Mouse (Mus musculus) intestine, postnatal 0 days (tissue): Measurements from ENCODE around the gene Mon2. TPM values are rescaled to one million over a fixed set of nuclear protein-coding genes. Genes with fewer than 3 reads are reported as not detected.

ENCODE experiments used
- ATAC-seq: fragments of 200-750 bp; cut with Nextera tagmentation; 2 replicates; pipeline ENCODE4 v1.8.0; 2017; ENCODE audit warnings: mild to moderate bottlenecking, moderate TSS enrichment, moderate library complexity
- H3K27ac ChIP-seq: fragments of 300-500 bp; sonication (generic); 2 replicates; pipeline ENCODE4 v1.5.1; 2014; ENCODE audit warnings: mild to moderate bottlenecking, low read depth, low read length, moderate library complexity
- H3K27me3 ChIP-seq: fragments of 300-500 bp; sonication (generic); replicated peaks from 2 replicates; pipeline ENCODE4 v1.6.1; 2014; ENCODE audit warnings: low read length, mixed read lengths; ENCODE audit not compliant: control insufficient read depth, insufficient read depth
- H3K36me3 ChIP-seq: fragments of 300-500 bp; sonication (generic); 2 replicates; pipeline ENCODE4 v1.6.1; 2014; ENCODE audit warnings: mild to moderate bottlenecking, moderate library complexity; ENCODE audit not compliant: control insufficient read depth, insufficient read depth
- H3K4me1 ChIP-seq: fragments of 300-500 bp; sonication (generic); replicated peaks from 2 replicates; pipeline ENCODE4 v1.6.1; 2014; ENCODE audit warnings: antibody characterized with exemption, low read length, mixed read lengths; ENCODE audit not compliant: control insufficient read depth, insufficient read depth
- H3K4me2 ChIP-seq: fragments of 300-500 bp; sonication (generic); replicated peaks from 2 replicates; pipeline ENCODE4 v1.6.1; 2014; ENCODE audit warnings: low read depth, mild to moderate bottlenecking, moderate library complexity
- H3K4me3 ChIP-seq: fragments of 300-500 bp; sonication (generic); 2 replicates; pipeline ENCODE4 v1.5.1; 2014; ENCODE audit warnings: low read depth, low read length
- H3K9ac ChIP-seq: fragments of 300-500 bp; sonication (generic); 2 replicates; pipeline ENCODE4 v1.6.1; 2014; ENCODE audit warnings: mild to moderate bottlenecking, low read depth, low read length
- H3K9me3 ChIP-seq: fragments of 300-500 bp; sonication (generic); 2 replicates; pipeline ENCODE4 v1.6.1; 2016; ENCODE audit warnings: mixed run types; ENCODE audit not compliant: control insufficient read depth
- CTCF ChIP-seq: sonication (generic); IDR thresholded peaks from 2 replicates; pipeline ENCODE4 v1.5.1; 2016; ENCODE audit warnings: low read depth, mild to moderate bottlenecking, control low read depth, antibody characterized with exemption, moderate library complexity
- WGBS: fragments of 180-500 bp; shearing (Covaris S2); extraction: QIAGEN DNeasy Blood & Tissue Kit; methylation state at CpG from one replicate; pipeline ENCODE4 v1.1.7; 2014; 5-methylcytosine and 5-hydroxymethylcytosine counted together
- polyA plus RNA-seq: library from polyadenylated mRNA; unstranded; fragments of >200 nt; fragmentation: Nextera tagmentation; extraction: Ambion mirVana; gene quantifications from 2 replicates; pipeline ENCODE4 v1.2.1, GENCODE M21; 2015

Gene Mon2
- 16.4 and 22.1 TPM in 2 replicates for polyA plus RNA-seq

- ATAC-seq = peak; percentile 98
- Histone ChIP-seq H3K36me3 (0 out of 2 replicates have a peak, but pooled peaks cover 4% of the 10 kb centered on the region), H3K27me3 (no peaks in the 10 kb centered on the region), H3K9me3 (no peaks in the 10 kb centered on the region), H3K9ac (peak within 1 kb of the TSS; percentile 98), H3K4me3 (peak within 1 kb of the TSS; percentile 89), H3K4me2 (peak within 1 kb of the TSS; percentile 81), H3K4me1 (no peaks in the 10 kb centered on the region; the same call in 1 of the 2 replicates), H3K27ac (peak within 1 kb of the TSS; percentile 96)
- WGBS = under 1% methylated on average over 45 of the region's 58 CpGs
- TF ChIP-seq CTCF = no peak
Observed at GRCm38 (mm10) chr10:123076245-123077023, at the start of gene Mon2. Mon2 (minus strand) TSS chr10:123076505.

- H3K4me1 ChIP-seq = no peaks in the 10 kb centered on the region
- H3K36me3 ChIP-seq = peaks cover 71% of the 10 kb centered on the region
- no peaks in the 10 kb centered on the region for H3K9me3 ChIP-seq
- no peak overlapping the region for H3K4me3 ChIP-seq
- H3K27ac ChIP-seq = no peak overlapping the region
- peak; percentile 94 for ATAC-seq
- peak; percentile 76 for TF ChIP-seq CTCF
- 58% methylated on average over 14 of the region's 14 CpGs for WGBS
- H3K27me3 ChIP-seq = no peaks in the 10 kb centered on the region
- H3K4me2 ChIP-seq = no peak overlapping the region
- no peak overlapping the region for H3K9ac ChIP-seq
Observed at GRCm38 (mm10) chr10:123120666-123121392, 44.5 kb upstream of the Mon2 start.

GRCm38 (mm10) chr10:123116861-123117260 is 40.6 kb upstream of the Mon2 start:
- Histone ChIP-seq H3K27ac (no peak overlapping the region), H3K27me3 (no peaks in the 10 kb centered on the region), H3K9ac (no peak overlapping the region), H3K4me1 (no peaks in the 10 kb centered on the region), H3K4me3 (no peak overlapping the region), H3K36me3 (peaks cover 61% of the 10 kb centered on the region), H3K9me3 (no peaks in the 10 kb centered on the region), H3K4me2 (no peak overlapping the region)
- 66% methylated on average over 14 of the region's 14 CpGs for WGBS
- TF ChIP-seq CTCF = no peak
- ATAC-seq = no peak

GRCm38 (mm10) chr10:123113466-123113865 is 37.2 kb upstream of the Mon2 start:
- H3K27me3 ChIP-seq = no peaks in the 10 kb centered on the region
- no peak overlapping the region for H3K27ac ChIP-seq
- no peak overlapping the region for H3K4me3 ChIP-seq
- no peak overlapping the region for H3K9ac ChIP-seq
- H3K4me2 ChIP-seq = no peak overlapping the region
- TF ChIP-seq CTCF = no peak
- H3K36me3 ChIP-seq = peaks cover 48% of the 10 kb centered on the region
- ATAC-seq = no peak
- no peaks in the 10 kb centered on the region for H3K4me1 ChIP-seq
- WGBS = 56% methylated on average over 8 of the region's 8 CpGs
- H3K9me3 ChIP-seq = no peaks in the 10 kb centered on the region

- H3K4me3 ChIP-seq = no peak overlapping the region
- H3K27me3 ChIP-seq = no peaks in the 10 kb centered on the region
- peaks cover 42% of the 10 kb centered on the region for H3K36me3 ChIP-seq
- H3K4me2 ChIP-seq = no peak overlapping the region
- no peaks in the 10 kb centered on the region for H3K9me3 ChIP-seq
- H3K27ac ChIP-seq = no peak overlapping the region
- no peaks in the 10 kb centered on the region for H3K4me1 ChIP-seq
- ATAC-seq = no peak
- H3K9ac ChIP-seq = no peak overlapping the region
- no peak for TF ChIP-seq CTCF
- WGBS = 85% methylated on average over 9 of the region's 9 CpGs
Observed at GRCm38 (mm10) chr10:123112787-123113168, 36.5 kb upstream of the Mon2 start.

GRCm38 (mm10) chr10:123112056-123112786 is 35.9 kb upstream of the Mon2 start:
- H3K36me3 ChIP-seq = peaks cover 41% of the 10 kb centered on the region
- H3K4me1 ChIP-seq = no peaks in the 10 kb centered on the region
- ATAC-seq = no peak
- TF ChIP-seq CTCF = no peak
- 68% methylated on average over 11 of the region's 11 CpGs for WGBS
- no peak overlapping the region for H3K27ac ChIP-seq
- H3K4me3 ChIP-seq = no peak overlapping the region
- no peak overlapping the region for H3K9ac ChIP-seq
- no peaks in the 10 kb centered on the region for H3K9me3 ChIP-seq
- no peak overlapping the region for H3K4me2 ChIP-seq
- no peaks in the 10 kb centered on the region for H3K27me3 ChIP-seq
